Mouse (Mus musculus): ENCODE measurements at regions not wholly inside any gene's neighbourhood (a gene's known extent, or its start where the extent isn't known, plus 50 kb on each side); places are given as distances from the start of the nearest gene placed in this dataset.

GRCm38 (mm10) chr9:30186261-30186660, 223.3 kb upstream of the Ntm start:
- DNase-seq (ENCODE audit: low spot score) = no peak
- no peaks in the 10 kb centered on the region for H3K4me1 ChIP-seq
- H3K27ac ChIP-seq = no peak overlapping the region
- WGBS = 86% methylated on average over 2 of the region's 2 CpGs
- no peaks in the 10 kb centered on the region for H3K27me3 ChIP-seq (ENCODE audit: low read depth, poor library complexity, severe bottlenecking)
- no peak overlapping the region for H3K4me3 ChIP-seq
- no peaks in the 10 kb centered on the region for H3K9me3 ChIP-seq (replicated peaks)
- H3K36me3 ChIP-seq = no peaks in the 10 kb centered on the region

DNA sequence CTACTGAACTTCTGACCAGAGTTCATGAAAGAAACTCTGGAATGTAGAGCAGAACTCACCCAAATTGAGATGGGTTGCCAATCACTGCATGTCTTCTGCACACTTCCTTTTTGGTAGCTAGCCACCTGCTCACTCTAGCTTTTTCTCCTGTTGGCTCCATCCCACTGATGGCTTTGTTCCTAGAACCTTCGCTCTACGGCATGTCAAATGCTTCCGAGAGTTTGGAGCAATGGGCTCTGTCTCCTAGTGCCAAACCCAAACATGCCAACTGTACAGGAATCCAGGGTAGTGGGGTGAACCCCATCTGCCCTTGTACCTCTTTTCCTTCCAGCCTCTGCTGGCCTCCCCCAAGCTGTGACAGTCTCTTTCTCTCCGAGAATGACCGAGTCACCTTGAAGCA, 227.1 kb upstream of the Ntm start:
- H3K9me3 ChIP-seq (replicated peaks) = no peaks in the 10 kb centered on the region
- WGBS = 96% methylated on average over 5 of the region's 5 CpGs
- H3K4me1 ChIP-seq = no peaks in the 10 kb centered on the region
- no peaks in the 10 kb centered on the region for H3K36me3 ChIP-seq
- H3K27ac ChIP-seq = no peak overlapping the region
- H3K4me3 ChIP-seq = no peak overlapping the region
- no peak for DNase-seq (ENCODE audit: low spot score)
- no peaks in the 10 kb centered on the region for H3K27me3 ChIP-seq (ENCODE audit: low read depth, poor library complexity, severe bottlenecking)

DNA sequence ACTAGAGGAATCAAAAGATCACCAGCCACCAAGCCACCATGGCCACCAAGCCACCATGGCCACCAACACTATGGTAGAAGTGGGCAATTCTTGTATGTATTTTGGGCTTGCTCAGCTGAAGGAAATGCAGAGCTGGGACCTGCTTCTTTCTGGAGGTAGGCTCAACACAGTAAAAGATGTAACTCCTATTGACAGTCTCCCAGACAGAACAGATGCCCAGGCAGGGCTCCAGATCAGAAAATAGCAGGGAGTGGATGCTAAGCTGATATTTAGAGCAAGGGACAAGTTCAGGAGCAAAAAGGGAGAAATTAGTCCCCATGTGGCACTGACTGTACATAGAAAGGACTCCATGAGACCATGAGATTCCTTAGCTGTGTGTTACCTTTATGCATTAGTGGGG, 228.2 kb upstream of the Ntm start:
- Histone ChIP-seq H3K4me1 (no peaks in the 10 kb centered on the region), H3K27ac (no peak overlapping the region), H3K4me3 (no peak overlapping the region), H3K27me3 (ENCODE audit: low read depth, poor library complexity, severe bottlenecking) (no peaks in the 10 kb centered on the region), H3K9me3 (replicated peaks) (no peaks in the 10 kb centered on the region), H3K36me3 (no peaks in the 10 kb centered on the region)
- DNase-seq (ENCODE audit: low spot score) = no peak

DNA sequence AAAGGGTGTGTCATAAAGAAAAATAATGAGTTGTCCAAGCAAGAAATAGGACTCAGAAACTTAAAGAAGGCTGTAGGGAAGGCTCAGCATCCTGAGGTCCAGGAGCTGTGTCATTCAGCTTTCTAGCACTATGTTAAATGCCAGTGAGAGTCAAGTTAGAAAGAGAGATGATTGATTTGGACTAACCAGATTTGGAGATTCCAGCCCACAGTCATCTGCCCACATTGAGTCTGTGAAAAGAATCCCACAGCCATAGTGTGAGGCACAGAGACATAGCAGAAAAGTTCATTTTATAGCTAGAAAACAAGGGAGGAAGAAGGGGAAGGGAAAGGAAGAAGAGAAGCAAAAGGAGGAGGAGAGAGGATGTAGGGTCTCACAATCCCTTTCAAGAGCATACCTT, 229.0 kb upstream of the Ntm start:
- H3K27me3 ChIP-seq (ENCODE audit: low read depth, poor library complexity, severe bottlenecking) = no peaks in the 10 kb centered on the region
- H3K27ac ChIP-seq = no peak overlapping the region
- no peaks in the 10 kb centered on the region for H3K4me1 ChIP-seq
- no peak for DNase-seq (ENCODE audit: low spot score)
- H3K9me3 ChIP-seq (replicated peaks) = no peaks in the 10 kb centered on the region
- no peaks in the 10 kb centered on the region for H3K36me3 ChIP-seq
- no peak overlapping the region for H3K4me3 ChIP-seq

DNA sequence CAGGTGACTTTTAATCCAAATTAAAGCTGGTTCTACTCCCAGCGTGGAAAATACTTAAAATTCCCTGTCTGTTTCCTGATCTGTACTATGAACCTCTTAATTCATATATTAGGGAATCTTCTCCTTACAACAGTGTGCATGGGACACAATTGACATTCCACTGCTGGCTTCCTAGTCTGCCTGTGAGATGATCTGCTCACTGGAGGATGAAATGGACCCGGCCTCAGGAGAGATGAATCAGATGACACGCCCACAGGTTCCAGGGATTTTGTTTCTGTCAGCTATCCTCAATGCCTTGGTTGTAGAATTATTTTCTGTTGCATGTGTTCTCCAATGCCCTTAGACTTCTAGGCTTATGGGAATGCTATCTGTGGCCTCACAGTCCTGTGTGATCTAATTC, 231.9 kb upstream of the Ntm start:
- H3K4me3 ChIP-seq = no peak overlapping the region
- 89% methylated on average over 3 of the region's 3 CpGs for WGBS
- DNase-seq (ENCODE audit: low spot score) = no peak
- H3K4me1 ChIP-seq = no peaks in the 10 kb centered on the region
- H3K9me3 ChIP-seq (replicated peaks) = no peaks in the 10 kb centered on the region
- no peaks in the 10 kb centered on the region for H3K36me3 ChIP-seq
- no peak overlapping the region for H3K27ac ChIP-seq
- no peaks in the 10 kb centered on the region for H3K27me3 ChIP-seq (ENCODE audit: low read depth, poor library complexity, severe bottlenecking)

DNA sequence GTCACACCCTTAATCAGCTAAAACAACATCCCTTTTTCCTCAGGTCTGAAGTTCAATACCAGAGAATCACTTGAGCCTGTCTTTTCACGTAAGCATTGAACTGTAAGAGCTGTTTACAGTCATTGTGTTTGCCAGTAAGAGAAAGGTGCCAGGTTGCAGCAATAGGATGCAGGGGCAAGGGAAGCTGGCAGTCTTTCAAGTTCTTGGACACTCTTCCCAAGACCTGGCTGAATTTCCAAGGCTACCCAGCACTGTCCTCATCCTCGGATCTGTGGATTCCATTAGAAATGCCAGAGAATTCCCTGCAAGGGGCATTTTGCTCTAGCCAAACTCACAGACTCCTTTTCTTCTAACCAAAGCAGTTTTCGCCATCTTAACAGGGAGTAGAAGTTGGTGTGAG, 224.5 kb upstream of the Snx19 start:
- no peak overlapping the region for H3K4me3 ChIP-seq
- no peak overlapping the region for H3K27ac ChIP-seq
- DNase-seq (ENCODE audit: low spot score) = no peak
- H3K4me1 ChIP-seq = no peaks in the 10 kb centered on the region
- H3K27me3 ChIP-seq (ENCODE audit: low read depth, poor library complexity, severe bottlenecking) = no peaks in the 10 kb centered on the region
- 90% methylated on average over 3 of the region's 3 CpGs for WGBS
- no peaks in the 10 kb centered on the region for H3K9me3 ChIP-seq (replicated peaks)
- no peaks in the 10 kb centered on the region for H3K36me3 ChIP-seq

DNA sequence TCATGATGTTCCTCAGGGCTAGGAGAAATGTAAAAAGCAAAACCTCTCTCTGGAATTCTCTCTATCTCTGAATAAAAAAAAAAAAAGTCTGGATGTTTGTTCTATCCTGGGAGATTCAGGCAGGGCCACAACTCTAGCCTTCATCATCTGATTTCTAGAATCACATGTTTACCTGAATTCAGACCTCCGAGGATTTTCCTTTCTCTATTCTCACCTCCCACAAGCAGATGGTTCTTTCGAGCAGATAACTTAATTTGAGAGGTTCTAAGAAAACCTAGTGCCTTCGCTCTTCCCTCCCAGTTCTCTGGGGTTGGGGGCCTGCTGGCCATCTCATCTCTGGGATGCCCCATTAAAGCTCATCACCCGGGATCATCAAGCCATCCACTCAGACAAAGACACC, 219.3 kb upstream of the Snx19 start:
- H3K27me3 ChIP-seq (ENCODE audit: low read depth, poor library complexity, severe bottlenecking) = no peaks in the 10 kb centered on the region
- no peaks in the 10 kb centered on the region for H3K36me3 ChIP-seq
- WGBS = 90% methylated on average over 4 of the region's 4 CpGs
- no peaks in the 10 kb centered on the region for H3K9me3 ChIP-seq (replicated peaks)
- no peak for DNase-seq (ENCODE audit: low spot score)
- no peak overlapping the region for H3K4me3 ChIP-seq
- peaks cover 11% of the 10 kb centered on the region for H3K4me1 ChIP-seq
- no peak overlapping the region for H3K27ac ChIP-seq

DNA sequence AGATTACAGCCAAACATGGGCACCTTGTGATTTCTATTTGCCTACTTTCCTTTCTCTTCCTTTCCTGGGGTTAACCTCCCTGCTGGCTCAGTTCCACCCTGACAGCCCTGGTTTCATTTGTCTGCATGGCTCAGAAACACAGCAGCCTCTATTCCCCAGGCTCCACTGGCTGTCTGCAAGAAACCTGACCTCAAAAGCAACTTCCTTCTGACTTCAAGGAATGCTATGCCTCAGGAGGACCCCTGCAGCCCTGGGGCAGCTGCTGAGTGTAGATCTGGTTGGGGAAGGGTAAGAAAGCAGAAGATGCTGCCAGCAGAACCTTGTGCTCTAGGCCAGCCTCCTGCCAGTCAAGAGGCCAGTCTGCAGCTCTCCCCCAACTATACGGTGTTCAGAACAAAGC, 217.1 kb upstream of the Snx19 start:
- no peak overlapping the region for H3K4me3 ChIP-seq
- no peaks in the 10 kb centered on the region for H3K36me3 ChIP-seq
- no peak overlapping the region; the same call in 1 of the 2 replicates for H3K27ac ChIP-seq
- peaks cover 11% of the 10 kb centered on the region for H3K4me1 ChIP-seq
- 71% methylated on average over 1 of the region's 1 CpGs for WGBS
- no peak for DNase-seq (ENCODE audit: low spot score)
- H3K9me3 ChIP-seq (replicated peaks) = no peaks in the 10 kb centered on the region
- H3K27me3 ChIP-seq (ENCODE audit: low read depth, poor library complexity, severe bottlenecking) = no peaks in the 10 kb centered on the region

DNA sequence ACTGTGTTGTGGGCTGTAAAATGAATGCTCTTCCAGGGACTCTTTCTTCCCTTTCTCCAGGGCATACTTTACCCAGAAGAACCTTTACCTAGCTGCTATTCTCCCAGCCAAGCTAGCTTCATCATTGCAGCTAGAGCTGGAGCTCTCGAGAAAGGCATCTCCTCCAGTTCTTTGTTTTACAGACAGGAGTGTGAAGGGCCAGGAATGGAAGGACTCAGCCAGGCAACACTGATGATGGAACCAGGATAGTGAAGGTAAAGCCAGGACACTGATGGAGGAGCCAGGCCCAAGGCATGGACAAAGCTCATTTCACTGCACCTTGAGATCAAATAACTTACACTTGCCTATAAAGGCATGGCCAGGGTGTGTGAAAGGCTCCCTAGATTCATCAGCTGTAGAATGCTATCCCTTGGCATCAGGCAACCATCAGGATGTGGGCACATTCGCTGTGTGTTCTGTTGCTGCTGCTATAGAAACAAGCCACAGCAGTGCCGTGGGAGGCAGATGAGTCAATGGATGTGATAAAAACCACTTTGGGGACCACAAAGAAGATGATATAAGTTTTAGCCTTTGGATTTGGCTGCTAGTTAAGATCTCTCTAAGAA, 214.3 kb upstream of the Snx19 start:
- Histone ChIP-seq H3K27me3 (ENCODE audit: low read depth, poor library complexity, severe bottlenecking) (no peaks in the 10 kb centered on the region), H3K4me1 (peaks cover 11% of the 10 kb centered on the region), H3K4me3 (no peak overlapping the region), H3K9me3 (replicated peaks) (no peaks in the 10 kb centered on the region), H3K36me3 (no peaks in the 10 kb centered on the region), H3K27ac (no peak overlapping the region)
- DNase-seq (ENCODE audit: low spot score) = no peak
- whole genome bisulfite sequencing = 88% methylated on average over 3 of the region's 3 CpGs

DNA sequence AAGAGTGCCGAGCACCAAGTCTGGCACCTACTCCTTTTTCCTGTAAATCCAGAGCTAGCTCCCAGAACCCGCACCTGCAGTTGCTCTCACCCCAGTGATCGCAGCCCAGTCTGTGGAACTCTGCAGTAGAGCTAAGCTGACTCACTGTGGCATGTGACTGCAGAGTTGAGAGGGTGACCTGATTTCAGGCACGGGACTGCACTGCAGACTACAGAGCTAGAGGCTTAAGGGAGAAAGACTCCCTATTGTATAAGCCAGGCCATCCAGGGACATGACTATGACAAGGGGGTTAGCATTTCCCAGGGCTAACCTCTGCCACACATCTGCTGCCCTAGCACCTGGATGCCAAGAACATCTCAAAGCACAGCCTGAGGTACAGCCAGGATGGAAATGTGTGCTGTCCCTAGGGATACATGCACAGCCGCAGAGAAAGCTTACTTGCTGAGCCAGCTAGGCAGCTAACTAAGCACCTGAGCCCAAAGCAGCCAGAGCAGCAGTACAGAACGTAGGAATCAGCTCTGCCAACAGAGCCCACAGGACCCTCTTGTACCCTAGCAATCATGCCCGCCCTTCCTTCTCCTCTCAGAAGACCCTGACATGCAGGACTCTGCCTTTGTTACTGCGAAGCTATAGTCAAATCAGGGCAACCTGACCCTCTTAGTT, 192.3 kb upstream of the Snx19 start:
- Histone ChIP-seq H3K4me1 (peaks cover 13% of the 10 kb centered on the region), H3K36me3 (no peaks in the 10 kb centered on the region), H3K27me3 (ENCODE audit: low read depth, poor library complexity, severe bottlenecking) (no peaks in the 10 kb centered on the region), H3K9me3 (replicated peaks) (no peaks in the 10 kb centered on the region), H3K4me3 (no peak overlapping the region), H3K27ac (no peak overlapping the region)
- WGBS = 87% methylated on average over 8 of the region's 8 CpGs
- no peak for DNase-seq (ENCODE audit: low spot score)

GRCm38 (mm10) chr9:30235791-30236190, 191.1 kb upstream of the Snx19 start:
- no peaks in the 10 kb centered on the region for H3K36me3 ChIP-seq
- WGBS = 49% methylated on average over 3 of the region's 3 CpGs
- H3K27me3 ChIP-seq (ENCODE audit: low read depth, poor library complexity, severe bottlenecking) = no peaks in the 10 kb centered on the region

DNA sequence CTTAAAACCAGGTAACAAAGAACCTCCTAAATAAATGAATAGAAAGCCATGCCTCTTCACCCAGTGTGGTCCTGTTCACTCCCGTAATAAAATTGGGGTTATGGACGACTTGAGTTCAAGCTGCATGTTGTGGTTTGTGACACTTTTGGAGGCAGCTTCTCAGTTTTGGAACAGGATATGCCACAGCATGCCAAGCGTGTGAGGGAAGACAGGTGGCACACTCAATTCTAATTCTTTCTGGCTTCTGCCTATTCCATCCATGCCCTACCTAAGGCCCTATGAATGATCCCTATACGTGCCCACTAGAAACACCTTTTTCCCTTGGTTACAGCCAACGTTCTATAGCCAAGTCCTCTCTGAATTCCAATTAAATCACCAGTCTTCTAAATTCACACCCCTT, 184.8 kb upstream of the Snx19 start:
- no peaks in the 10 kb centered on the region for H3K27me3 ChIP-seq (ENCODE audit: low read depth, poor library complexity, severe bottlenecking)
- 86% methylated on average over 5 of the region's 5 CpGs for WGBS
- DNase-seq (ENCODE audit: low spot score) = no peak

More at GRCm38 (mm10) chr9:30235791-30236190, 191.1 kb upstream of the Snx19 start:
- Histone ChIP-seq H3K9me3 (replicated peaks) (no peaks in the 10 kb centered on the region), H3K27ac (no peak overlapping the region), H3K4me3 (no peak overlapping the region), H3K4me1 (peaks cover 13% of the 10 kb centered on the region)
- DNase-seq (ENCODE audit: low spot score) = no peak

DNA sequence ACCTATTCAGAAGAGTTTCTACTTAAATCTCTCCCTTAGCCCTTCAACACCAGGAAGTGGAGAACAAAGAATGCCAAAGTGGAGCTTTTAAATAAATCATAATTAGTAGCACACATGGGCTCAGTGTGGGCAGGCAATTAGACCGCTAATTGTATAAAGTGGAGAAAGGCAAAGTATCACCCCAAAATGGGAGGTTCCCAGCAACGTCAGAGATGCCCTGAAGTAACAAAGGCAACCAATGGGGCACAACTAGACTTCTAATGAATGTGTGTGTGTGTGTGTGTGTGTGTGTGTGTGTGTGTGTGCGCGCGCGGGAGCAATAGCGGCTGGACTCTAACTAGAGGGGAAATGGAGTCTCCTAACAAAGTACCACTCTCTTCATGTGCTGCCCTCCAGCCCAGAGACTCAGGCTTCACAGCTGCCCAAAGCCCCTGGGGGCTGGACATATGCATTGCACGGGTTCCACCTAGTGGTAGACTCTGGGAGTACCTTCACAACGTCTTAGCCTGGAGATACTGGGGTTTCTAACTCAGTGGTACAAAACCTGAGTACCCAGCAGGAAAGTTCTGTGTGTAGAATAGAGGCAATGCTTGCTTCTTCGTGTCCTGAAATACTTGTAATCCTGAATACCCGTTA, 162.3 kb upstream of the Snx19 start:
- H3K36me3 ChIP-seq = no peaks in the 10 kb centered on the region
- no peak overlapping the region for H3K4me3 ChIP-seq
- no peaks in the 10 kb centered on the region for H3K27me3 ChIP-seq (ENCODE audit: low read depth, poor library complexity, severe bottlenecking)
- peaks cover 17% of the 10 kb centered on the region for H3K4me1 ChIP-seq
- H3K9me3 ChIP-seq (replicated peaks) = no peaks in the 10 kb centered on the region
- WGBS = 23% methylated on average over 11 of the region's 11 CpGs
- peak overlapping the region; percentile 34; the same call in 1 of the 2 replicates for H3K27ac ChIP-seq
- DNase-seq (ENCODE audit: low spot score) = peak; percentile 88

More for the DNA sequence above, 184.8 kb upstream of the Snx19 start:
- H3K36me3 ChIP-seq = no peaks in the 10 kb centered on the region
- H3K4me1 ChIP-seq = no peaks in the 10 kb centered on the region
- no peak overlapping the region for H3K27ac ChIP-seq
- H3K4me3 ChIP-seq = no peak overlapping the region
- no peaks in the 10 kb centered on the region for H3K9me3 ChIP-seq (replicated peaks)
